Mouse (Mus musculus) heart, embryonic 16.5 days (tissue): ENCODE data around the gene Rpl7a. TPM values are rescaled to one million over a fixed set of nuclear protein-coding genes. Genes with fewer than 3 reads are reported as not detected.

Source experiments
- ATAC-seq: fragments of 200-750 bp; cut with Nextera tagmentation; replicated peaks from 2 replicates; pipeline ENCODE4 v1.8.0; 2017; ENCODE audit warnings: moderate number of reproducible peaks; ENCODE audit not compliant: insufficient read depth, low FRiP score; ENCODE audit errors: extremely low read depth
- H3K27ac ChIP-seq: fragments of 300-500 bp; sonication (generic); 2 replicates; pipeline ENCODE4 v1.5.1; 2014; ENCODE audit warnings: mild to moderate bottlenecking, low read length, control low read depth, moderate library complexity
- H3K27me3 ChIP-seq: fragments of 300-500 bp; sonication (generic); 2 replicates; pipeline ENCODE4 v1.6.1; 2014; ENCODE audit warnings: low read length, mixed read lengths; ENCODE audit not compliant: control insufficient read depth, insufficient read depth
- H3K36me3 ChIP-seq: fragments of 300-500 bp; sonication (generic); 2 replicates; pipeline ENCODE4 v1.6.1; 2014; ENCODE audit not compliant: control insufficient read depth, insufficient read depth
- H3K4me1 ChIP-seq: fragments of 300-500 bp; sonication (generic); 2 replicates; pipeline ENCODE4 v1.6.1; 2014; ENCODE audit warnings: low read length, mixed read lengths; ENCODE audit not compliant: control insufficient read depth, insufficient read depth
- H3K4me2 ChIP-seq: fragments of 300-500 bp; sonication (generic); 2 replicates; pipeline ENCODE4 v1.6.1; 2014; ENCODE audit warnings: low read depth, mild to moderate bottlenecking, control low read depth, low read length
- H3K4me3 ChIP-seq: fragments of 300-500 bp; sonication (generic); 2 replicates; pipeline ENCODE4 v1.5.1; 2014; ENCODE audit warnings: mild to moderate bottlenecking, control low read depth, low read length
- H3K9ac ChIP-seq: fragments of 300-500 bp; sonication (generic); 2 replicates; pipeline ENCODE4 v1.6.1; 2014; ENCODE audit warnings: low read length, control low read depth
- H3K9me3 ChIP-seq: fragments of 300-500 bp; sonication (generic); replicated peaks from 2 replicates; pipeline ENCODE4 v1.6.1; 2016; ENCODE audit warnings: low read length; ENCODE audit not compliant: control insufficient read depth
- WGBS: fragments of 180-500 bp; shearing (Covaris S2); extraction: QIAGEN DNeasy Blood & Tissue Kit; methylation state at CpG from one replicate; pipeline ENCODE4 v1.1.7; 2014; 5-methylcytosine and 5-hydroxymethylcytosine counted together
- polyA plus RNA-seq: library from polyadenylated mRNA; unstranded; fragments of >200 nt; fragmentation: Nextera tagmentation; extraction: Ambion mirVana; gene quantifications from 2 replicates; pipeline ENCODE4 v1.2.1, GENCODE M21; 2015

Rpl7a gene
- polyA plus RNA-seq, 1 experiment from 2014 or later = 287 TPM

- Histone ChIP-seq H3K27ac (no peak overlapping the region), H3K27me3 (no peaks in the 10 kb centered on the region), H3K4me2 (no peak overlapping the region), H3K4me3 (no peak overlapping the region), H3K9ac (no peak overlapping the region), H3K9me3 (no peaks in the 10 kb centered on the region), H3K4me1 (peaks cover 25% of the 10 kb centered on the region), H3K36me3 (peaks cover 61% of the 10 kb centered on the region)
- no peak for ATAC-seq
- WGBS = 81% methylated on average over 6 of the region's 6 CpGs
These were observed 9.8 kb downstream of the Rpl7a start for GRCm38 (mm10) chr2:26920190-26920855.

GRCm38 (mm10) chr2:26921784-26922183 is 11.2 kb downstream of the Rpl7a start:
- Histone ChIP-seq H3K9me3 (no peaks in the 10 kb centered on the region), H3K27ac (peak overlapping the region; percentile 76), H3K4me1 (peaks cover 20% of the 10 kb centered on the region), H3K9ac (no peak overlapping the region), H3K27me3 (no peaks in the 10 kb centered on the region), H3K36me3 (peaks cover 75% of the 10 kb centered on the region), H3K4me2 (no peak overlapping the region), H3K4me3 (no peak overlapping the region)
- 0 out of 2 replicates have a peak, but pooled peaks have one; percentile 50 for ATAC-seq
- 29% methylated on average over 9 of the region's 9 CpGs for WGBS

GRCm38 (mm10) chr2:26927745-26928476 is 17.3 kb downstream of the Rpl7a start:
- WGBS = 80% methylated on average over 6 of the region's 6 CpGs
- H3K4me2 ChIP-seq = no peak overlapping the region
- H3K36me3 ChIP-seq = peaks cover 53% of the 10 kb centered on the region
- H3K4me3 ChIP-seq = no peak overlapping the region
- H3K9me3 ChIP-seq = no peaks in the 10 kb centered on the region
- no peaks in the 10 kb centered on the region for H3K27me3 ChIP-seq
- no peak for ATAC-seq
- H3K4me1 ChIP-seq = peaks cover 29% of the 10 kb centered on the region
- no peak overlapping the region for H3K27ac ChIP-seq
- H3K9ac ChIP-seq = no peak overlapping the region

GRCm38 (mm10) chr2:26930390-26930789 is 19.8 kb downstream of the Rpl7a start:
- WGBS = 48% methylated on average over 1 of the region's 1 CpGs
- H3K9ac ChIP-seq = peak overlapping the region; percentile 25; the same call in 1 of the 2 replicates
- no peak for ATAC-seq
- no peak overlapping the region for H3K27ac ChIP-seq
- no peaks in the 10 kb centered on the region for H3K27me3 ChIP-seq
- H3K4me2 ChIP-seq = no peak overlapping the region
- no peak overlapping the region for H3K4me3 ChIP-seq
- H3K9me3 ChIP-seq = no peaks in the 10 kb centered on the region
- H3K36me3 ChIP-seq = peaks cover 30% of the 10 kb centered on the region
- peaks cover 29% of the 10 kb centered on the region for H3K4me1 ChIP-seq

GRCm38 (mm10) chr2:26932473-26933303 is 22.1 kb downstream of the Rpl7a start:
- WGBS = under 1% methylated on average over 48 of the region's 49 CpGs
- no peaks in the 10 kb centered on the region for H3K27me3 ChIP-seq
- peak overlapping the region; percentile 95 for H3K27ac ChIP-seq
- H3K9ac ChIP-seq = peak overlapping the region; percentile 100
- peaks cover 13% of the 10 kb centered on the region for H3K36me3 ChIP-seq
- H3K4me3 ChIP-seq = peak overlapping the region; percentile 99
- peaks cover 29% of the 10 kb centered on the region for H3K4me1 ChIP-seq
- peak overlapping the region; percentile 87 for H3K4me2 ChIP-seq
- H3K9me3 ChIP-seq = no peaks in the 10 kb centered on the region
- ATAC-seq = no peak; the same call in none of the 2 replicates

- Histone ChIP-seq H3K27me3 (no peaks in the 10 kb centered on the region), H3K4me3 (peak within 1 kb of the TSS; percentile 99), H3K36me3 (peaks cover 13% of the 10 kb centered on the region), H3K4me1 (peaks cover 29% of the 10 kb centered on the region), H3K9me3 (no peaks in the 10 kb centered on the region), H3K9ac (peak within 1 kb of the TSS; percentile 100), H3K27ac (peak within 1 kb of the TSS; percentile 95), H3K4me2 (peak within 1 kb of the TSS; percentile 87)
- ATAC-seq = peak; percentile 95
- WGBS = 1% methylated on average over 47 of the region's 70 CpGs
These were observed 22.9 kb downstream of the Rpl7a start, which contains the start of the genes Surf4 and Stkld1 for GRCm38 (mm10) chr2:26933304-26934055. Gene Surf4 (minus strand): TSS chr2:26933928. Gene Stkld1 (plus strand): TSS chr2:26934047.

DNA sequence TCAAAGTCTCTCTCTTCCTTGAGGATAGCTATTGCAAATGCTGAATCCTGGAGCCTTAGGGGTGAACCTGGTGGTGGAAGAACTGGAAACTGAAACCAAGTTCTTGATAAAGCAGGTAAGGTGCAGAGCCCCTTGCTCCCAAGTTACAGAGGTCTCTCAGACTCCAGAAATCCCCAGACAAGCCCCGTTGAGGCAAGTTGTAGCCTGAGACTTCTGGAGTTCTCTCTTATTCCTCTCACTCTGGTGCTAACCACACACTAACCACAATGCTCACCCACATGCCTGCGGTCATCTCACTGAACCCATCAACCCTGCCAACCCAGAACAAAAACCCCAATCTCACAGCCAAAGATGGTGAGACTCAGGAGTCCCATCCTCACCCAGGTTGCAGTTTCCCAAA is 24.7 kb downstream of the Rpl7a start:
- no peak for ATAC-seq
- no peak overlapping the region for H3K27ac ChIP-seq
- no peak overlapping the region for H3K9ac ChIP-seq
- H3K27me3 ChIP-seq = no peaks in the 10 kb centered on the region
- no peak overlapping the region for H3K4me2 ChIP-seq
- peaks cover 7% of the 10 kb centered on the region for H3K36me3 ChIP-seq
- WGBS = 82% methylated on average over 2 of the region's 2 CpGs
- H3K4me1 ChIP-seq = peaks cover 22% of the 10 kb centered on the region
- no peaks in the 10 kb centered on the region for H3K9me3 ChIP-seq
- H3K4me3 ChIP-seq = no peak overlapping the region

GRCm38 (mm10) chr2:26936425-26936824 is 25.9 kb downstream of the Rpl7a start:
- Histone ChIP-seq H3K27ac (no peak overlapping the region), H3K4me1 (peaks cover 10% of the 10 kb centered on the region), H3K9ac (no peak overlapping the region), H3K4me2 (no peak overlapping the region), H3K36me3 (peaks cover 2% of the 10 kb centered on the region; the same call in 1 of the 2 replicates), H3K27me3 (no peaks in the 10 kb centered on the region), H3K4me3 (no peak overlapping the region), H3K9me3 (no peaks in the 10 kb centered on the region)
- no peak for ATAC-seq
- WGBS = 28% methylated on average over 1 of the region's 1 CpGs
